Mouse (Mus musculus) liver, embryonic 12.5 days (tissue): Measurements from ENCODE around the gene Fbxo2. TPM values are rescaled to one million over a fixed set of nuclear protein-coding genes. Genes with fewer than 3 reads are reported as not detected.

Experiments used
- ATAC-seq: fragments of 200-750 bp; cut with Nextera tagmentation; 2 replicates; pipeline ENCODE4 v1.8.0; 2017; ENCODE audit warnings: moderate number of reproducible peaks, mild to moderate bottlenecking, moderate library complexity
- H3K27ac ChIP-seq: fragments of 300-500 bp; sonication (generic); 2 replicates; pipeline ENCODE4 v1.5.1; 2016; ENCODE audit warnings: mild to moderate bottlenecking
- H3K27me3 ChIP-seq: fragments of 300-500 bp; sonication (generic); replicated peaks from 2 replicates; pipeline ENCODE4 v1.6.1; 2016; ENCODE audit warnings: mild to moderate bottlenecking, moderate library complexity
- H3K36me3 ChIP-seq: fragments of 300-500 bp; sonication (generic); 2 replicates; pipeline ENCODE4 v1.6.1; 2016; ENCODE audit warnings: mild to moderate bottlenecking, moderate library complexity
- H3K4me1 ChIP-seq: fragments of 300-500 bp; sonication (generic); 2 replicates; pipeline ENCODE4 v1.6.1; 2016
- H3K4me2 ChIP-seq: fragments of 300-500 bp; sonication (generic); 2 replicates; pipeline ENCODE4 v1.6.1; 2016; ENCODE audit warnings: mild to moderate bottlenecking, moderate library complexity
- H3K4me3 ChIP-seq: fragments of 300-500 bp; sonication (generic); 2 replicates; pipeline ENCODE4 v1.5.1; 2016; ENCODE audit warnings: mild to moderate bottlenecking, moderate library complexity
- H3K9ac ChIP-seq: fragments of 300-500 bp; sonication (generic); 2 replicates; pipeline ENCODE4 v1.6.1; 2016; ENCODE audit warnings: mild to moderate bottlenecking, moderate library complexity
- H3K9me3 ChIP-seq: fragments of 300-500 bp; sonication (generic); replicated peaks from 2 replicates; pipeline ENCODE4 v1.6.1; 2016; ENCODE audit warnings: mild to moderate bottlenecking, moderate library complexity
- WGBS: fragments of 180-500 bp; shearing (Covaris S2); methylation state at CpG from one replicate; pipeline ENCODE4 v1.1.7; 2016; ENCODE audit not compliant: insufficient replicate concordance; 5-methylcytosine and 5-hydroxymethylcytosine counted together
- polyA plus RNA-seq: library from polyadenylated mRNA; unstranded; fragments of >200 nt; fragmentation: Nextera tagmentation; extraction: Ambion mirVana; gene quantifications from 2 replicates; pipeline ENCODE4 v1.2.1, GENCODE M21; 2016

Gene Fbxo2
- polyA plus RNA-seq, 1 experiment from 2014 or later, result 0.43 TPM

GRCm38 (mm10) chr4:148149540-148149939 is 10.9 kb upstream of the Fbxo2 start:
- Histone ChIP-seq H3K9me3 (no peaks in the 10 kb centered on the region), H3K27me3 (no peaks in the 10 kb centered on the region), H3K36me3 (peaks cover 27% of the 10 kb centered on the region), H3K4me3 (no peak overlapping the region), H3K4me2 (peak overlapping the region; percentile 97), H3K4me1 (peaks cover 37% of the 10 kb centered on the region), H3K27ac (no peak overlapping the region), H3K9ac (peak overlapping the region; percentile 25; the same call in 1 of the 2 replicates)
- WGBS, result 30% methylated on average over 12 of the region's 12 CpGs
- ATAC-seq, result no peak

DNA sequence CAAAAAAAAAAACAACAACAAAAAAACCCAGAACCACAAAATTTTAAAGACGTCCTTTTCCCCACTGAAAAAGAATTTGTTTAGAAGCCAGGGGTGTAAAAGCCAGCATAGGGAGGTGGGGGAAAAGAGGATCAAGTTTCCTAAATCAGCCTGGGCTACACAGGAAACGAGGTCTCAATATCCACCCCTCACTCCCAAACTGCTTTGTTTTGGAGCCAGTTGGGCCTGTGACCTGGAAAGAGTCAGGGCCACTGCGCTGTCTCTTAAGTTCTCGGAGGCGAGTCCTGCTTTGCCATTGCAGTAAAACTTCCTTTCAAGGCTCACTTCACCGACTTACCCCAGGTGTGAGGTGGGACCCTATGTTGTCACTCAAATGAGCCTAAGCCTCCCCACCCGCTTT is 10.2 kb upstream of the Fbxo2 start:
- Histone ChIP-seq H3K27me3 (no peaks in the 10 kb centered on the region), H3K9me3 (no peaks in the 10 kb centered on the region), H3K9ac (peak overlapping the region; percentile 52; the same call in 1 of the 2 replicates), H3K4me2 (peak overlapping the region; percentile 97), H3K27ac (peak overlapping the region; percentile 90), H3K36me3 (peaks cover 20% of the 10 kb centered on the region), H3K4me1 (peaks cover 37% of the 10 kb centered on the region), H3K4me3 (peak overlapping the region; percentile 75)
- ATAC-seq, result no peak
- 48% methylated on average over 7 of the region's 7 CpGs for WGBS

DNA sequence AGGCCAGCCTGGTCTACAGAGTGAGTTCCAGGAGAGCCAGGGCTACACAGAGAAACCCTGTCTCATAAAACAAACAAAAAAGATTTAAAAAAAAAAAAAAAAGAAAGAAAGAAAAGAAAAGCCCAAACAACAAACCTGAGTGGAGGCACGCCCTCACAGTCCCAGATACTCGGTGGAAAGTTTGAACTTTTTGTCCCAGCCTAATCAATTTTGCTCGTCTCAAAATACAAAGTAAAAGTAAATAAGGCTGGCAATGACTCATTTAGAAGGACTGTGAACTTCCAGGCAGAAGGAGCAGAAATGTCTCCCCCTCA is 9.5 kb upstream of the Fbxo2 start:
- H3K9ac ChIP-seq, result peak overlapping the region; percentile 81
- no peak for ATAC-seq
- H3K4me2 ChIP-seq, result peak overlapping the region; percentile 97
- peak overlapping the region; percentile 90 for H3K27ac ChIP-seq
- H3K27me3 ChIP-seq, result no peaks in the 10 kb centered on the region
- peaks cover 38% of the 10 kb centered on the region for H3K4me1 ChIP-seq
- WGBS, result 18% methylated on average over 3 of the region's 3 CpGs
- peaks cover 13% of the 10 kb centered on the region for H3K36me3 ChIP-seq
- peak overlapping the region; percentile 75 for H3K4me3 ChIP-seq
- no peaks in the 10 kb centered on the region for H3K9me3 ChIP-seq

- Histone ChIP-seq H3K27ac (peak within 1 kb of the TSS; percentile 90), H3K36me3 (peaks cover 7% of the 10 kb centered on the region)
- ATAC-seq, result peak; percentile 86
Observed at GRCm38 (mm10) chr4:148151267-148152168, 8.9 kb upstream of the Fbxo2 start, which contains the start of gene Fbxo6. Fbxo6 (minus strand) TSS chr4:148152140.

DNA sequence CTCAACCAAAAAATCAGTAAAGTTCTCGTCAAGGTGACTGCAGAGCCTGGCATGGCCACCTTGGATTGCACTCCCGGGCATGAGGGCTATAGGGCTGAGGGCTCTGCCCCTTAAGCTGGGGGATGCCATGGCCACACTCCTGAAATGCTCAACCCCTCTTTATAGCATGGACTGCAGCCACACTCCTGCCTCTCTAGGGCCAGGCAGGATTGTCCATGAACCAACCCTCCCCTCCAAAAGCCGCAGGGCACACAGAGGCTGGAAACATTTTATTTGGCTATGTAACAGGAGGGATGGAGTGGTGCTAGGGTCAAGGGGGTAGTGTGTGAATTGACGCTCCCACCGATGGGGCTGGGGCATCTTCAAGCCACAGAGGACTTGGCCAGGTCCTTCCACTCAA is 7.9 kb upstream of the Fbxo2 start:
- peaks cover 44% of the 10 kb centered on the region for H3K4me1 ChIP-seq
- H3K9ac ChIP-seq, result no peak overlapping the region
- H3K4me3 ChIP-seq, result no peak overlapping the region
- H3K27ac ChIP-seq, result peak overlapping the region; percentile 7; the same call in 1 of the 2 replicates
- no peaks in the 10 kb centered on the region for H3K27me3 ChIP-seq
- H3K9me3 ChIP-seq, result no peaks in the 10 kb centered on the region
- H3K4me2 ChIP-seq, result 0 out of 2 replicates have a peak overlapping the region, but pooled peaks have one; percentile 97
- no peak for ATAC-seq
- no peaks in the 10 kb centered on the region for H3K36me3 ChIP-seq
- 75% methylated on average over 5 of the region's 5 CpGs for WGBS

More at GRCm38 (mm10) chr4:148151267-148152168, 8.9 kb upstream of the Fbxo2 start, which contains the start of gene Fbxo6:
- H3K4me2 ChIP-seq, result peak within 1 kb of the TSS; percentile 97
- no peaks in the 10 kb centered on the region for H3K27me3 ChIP-seq
- H3K9ac ChIP-seq, result peak within 1 kb of the TSS; percentile 81
- no peaks in the 10 kb centered on the region for H3K9me3 ChIP-seq
- under 1% methylated on average over 60 of the region's 67 CpGs for WGBS
- H3K4me1 ChIP-seq, result peaks cover 42% of the 10 kb centered on the region
- peak within 1 kb of the TSS; percentile 75 for H3K4me3 ChIP-seq

DNA sequence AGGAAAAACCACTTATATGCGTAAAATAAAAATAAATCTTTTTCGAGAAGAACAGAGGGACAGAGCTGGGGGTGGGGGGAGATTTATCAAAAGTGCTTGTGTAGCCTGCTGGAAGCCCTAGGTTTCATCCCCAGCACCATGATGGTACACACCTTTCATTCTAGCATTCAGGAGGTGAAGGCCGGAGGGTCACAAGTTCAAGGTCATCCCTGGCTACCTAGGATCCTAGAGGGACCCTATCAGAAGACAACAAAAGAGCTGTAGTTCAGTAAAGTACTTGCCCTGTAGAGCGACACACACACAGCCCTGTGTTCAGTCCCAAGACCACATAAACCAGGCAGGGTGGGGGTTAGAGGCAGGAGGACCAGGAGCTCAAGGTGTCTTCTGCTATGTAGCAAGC is 6.4 kb upstream of the Fbxo2 start:
- Histone ChIP-seq H3K4me3 (no peak overlapping the region), H3K27me3 (peaks cover 13% of the 10 kb centered on the region), H3K36me3 (no peaks in the 10 kb centered on the region), H3K27ac (no peak overlapping the region), H3K9me3 (no peaks in the 10 kb centered on the region), H3K4me1 (peaks cover 54% of the 10 kb centered on the region), H3K9ac (no peak overlapping the region), H3K4me2 (no peak overlapping the region)
- no peak for ATAC-seq
- 75% methylated on average over 4 of the region's 4 CpGs for WGBS

- WGBS, result 51% methylated on average over 3 of the region's 3 CpGs
- Histone ChIP-seq H3K9me3 (no peaks in the 10 kb centered on the region), H3K36me3 (no peaks in the 10 kb centered on the region), H3K27ac (no peak overlapping the region), H3K4me1 (peaks cover 53% of the 10 kb centered on the region), H3K27me3 (peaks cover 22% of the 10 kb centered on the region), H3K4me2 (no peak overlapping the region), H3K9ac (no peak overlapping the region), H3K4me3 (no peak overlapping the region)
- ATAC-seq, result no peak
Observed at GRCm38 (mm10) chr4:148154982-148155381, 5.4 kb upstream of the Fbxo2 start.

DNA sequence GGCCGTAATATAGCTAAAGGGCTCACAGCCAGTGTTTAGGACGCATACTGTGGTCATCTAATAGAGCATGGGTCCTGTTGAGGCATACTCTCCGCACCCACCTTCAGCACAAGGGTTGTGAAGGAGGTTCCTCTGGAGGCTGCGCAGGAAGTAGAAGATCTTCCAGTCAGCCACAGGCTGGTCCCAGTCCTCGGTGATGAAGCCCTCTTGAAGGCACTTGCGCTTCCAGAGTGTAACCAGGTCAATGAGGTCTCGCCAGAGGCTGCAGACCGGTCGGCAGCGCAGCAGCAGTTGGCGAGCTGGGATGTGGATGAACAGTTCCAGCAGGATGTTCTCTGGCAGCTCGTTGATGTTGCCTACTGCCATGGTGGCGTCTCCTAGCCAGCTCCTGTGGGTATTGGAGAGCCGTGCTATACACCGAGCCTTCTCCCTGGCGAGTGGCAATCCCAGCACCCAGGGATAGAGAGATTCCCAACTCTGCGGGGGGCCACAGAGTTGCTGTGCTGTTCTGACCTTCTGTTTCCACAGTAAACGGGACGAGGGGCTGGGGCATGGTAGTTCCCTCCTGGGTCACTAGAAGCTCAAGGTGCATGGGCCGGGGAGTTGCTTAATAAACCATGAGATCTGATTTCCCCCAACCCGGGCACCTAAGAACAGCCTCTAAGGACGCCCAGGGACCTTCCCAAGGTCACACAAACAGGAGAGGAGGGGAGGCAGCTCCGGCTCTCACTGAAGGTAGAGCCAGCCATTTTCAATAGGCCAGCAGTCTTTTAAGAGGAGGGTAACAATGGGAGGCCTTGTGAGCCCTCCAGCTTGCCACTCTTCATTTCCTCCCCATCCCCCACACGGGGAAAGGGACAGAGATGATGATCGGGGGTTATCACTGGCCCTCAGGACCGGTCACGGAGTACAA is 1.7 kb upstream of the Fbxo2 start:
- H3K36me3 ChIP-seq, result no peaks in the 10 kb centered on the region
- no peak overlapping the region for H3K27ac ChIP-seq
- H3K4me1 ChIP-seq, result peaks cover 40% of the 10 kb centered on the region
- H3K27me3 ChIP-seq, result peaks cover 59% of the 10 kb centered on the region
- whole genome bisulfite sequencing, result 44% methylated on average over 27 of the region's 27 CpGs
- H3K9me3 ChIP-seq, result no peaks in the 10 kb centered on the region
- peak overlapping the region; percentile 98 for H3K4me2 ChIP-seq
- no peak for ATAC-seq
- peak overlapping the region; percentile 67 for H3K4me3 ChIP-seq
- H3K9ac ChIP-seq, result peak overlapping the region; percentile 72

DNA sequence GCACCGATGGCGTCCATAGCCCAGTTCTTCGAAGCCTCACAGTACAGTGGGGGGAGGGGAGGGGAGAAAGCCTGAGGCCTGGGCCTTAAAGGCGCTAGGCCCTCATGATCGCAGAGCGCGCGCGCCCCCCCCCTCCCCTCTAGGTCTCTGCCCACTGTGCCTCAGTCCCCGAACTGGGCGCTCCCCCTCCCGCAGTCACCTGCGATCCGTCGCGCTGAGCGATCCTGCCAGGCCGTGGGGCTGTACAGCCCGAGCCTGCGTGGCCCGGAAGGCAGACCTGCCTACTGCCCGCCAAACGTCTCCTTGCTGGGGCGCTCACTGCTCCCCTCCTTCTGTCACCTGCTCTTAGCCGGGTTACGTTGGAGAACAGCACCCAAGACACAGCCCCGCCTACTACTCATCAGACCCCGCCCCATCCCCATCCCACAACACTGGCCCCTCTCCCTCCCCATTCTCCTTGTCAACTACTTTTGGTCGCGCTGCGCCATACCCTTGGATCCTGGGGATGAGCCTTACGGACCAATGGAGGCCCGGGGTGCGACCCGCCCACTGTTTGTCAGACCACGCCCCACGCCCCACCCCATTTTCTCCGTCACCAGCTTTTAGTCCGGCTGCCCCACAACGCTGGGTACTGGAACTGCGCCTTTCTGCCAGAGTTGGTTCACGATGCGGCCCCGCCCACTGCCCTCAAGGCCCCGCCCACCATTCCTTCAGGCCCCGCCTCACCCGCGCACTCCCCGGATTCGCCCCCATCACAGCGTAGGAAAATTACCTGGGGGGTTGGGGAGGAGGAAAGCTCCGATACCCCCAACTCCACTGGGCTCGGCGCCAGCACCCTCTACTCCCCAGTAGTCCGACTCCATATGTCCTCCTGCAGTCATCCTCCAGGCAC is 631 bp upstream of the Fbxo2 start:
- peak overlapping the region; percentile 60; the same call in 1 of the 2 replicates for H3K27ac ChIP-seq
- peaks cover 48% of the 10 kb centered on the region for H3K4me1 ChIP-seq
- H3K9ac ChIP-seq, result peak overlapping the region; percentile 72
- peak; percentile 90 for ATAC-seq
- under 1% methylated on average over 54 of the region's 55 CpGs for WGBS
- H3K4me2 ChIP-seq, result peak overlapping the region; percentile 98
- H3K9me3 ChIP-seq, result no peaks in the 10 kb centered on the region
- H3K27me3 ChIP-seq, result peaks cover 70% of the 10 kb centered on the region
- peak overlapping the region; percentile 67 for H3K4me3 ChIP-seq
- no peaks in the 10 kb centered on the region for H3K36me3 ChIP-seq

DNA sequence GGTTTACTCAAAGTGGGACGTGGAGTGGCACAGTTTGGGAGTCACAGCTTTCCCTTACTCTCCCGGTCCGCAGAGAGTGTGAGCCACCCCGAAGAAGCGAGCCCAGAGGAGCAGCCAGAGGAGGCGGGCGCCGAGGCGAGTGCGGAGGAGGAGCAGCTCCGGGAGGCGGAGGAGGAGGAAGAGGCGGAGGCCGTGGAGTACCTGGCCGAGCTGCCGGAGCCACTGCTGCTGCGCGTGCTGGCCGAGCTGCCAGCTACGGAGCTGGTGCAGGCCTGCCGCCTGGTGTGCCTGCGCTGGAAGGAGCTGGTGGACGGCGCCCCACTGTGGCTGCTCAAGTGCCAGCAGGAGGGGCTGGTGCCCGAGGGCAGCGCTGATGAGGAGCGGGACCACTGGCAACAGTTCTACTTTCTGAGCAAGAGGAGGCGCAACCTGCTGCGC is 3.6 kb downstream of the Fbxo2 start:
- Histone ChIP-seq H3K27ac (no peak overlapping the region), H3K4me2 (peak overlapping the region; percentile 54), H3K9ac (no peak overlapping the region), H3K4me1 (peaks cover 31% of the 10 kb centered on the region), H3K36me3 (no peaks in the 10 kb centered on the region), H3K27me3 (peaks cover 95% of the 10 kb centered on the region), H3K4me3 (peak overlapping the region; percentile 23; the same call in 1 of the 2 replicates), H3K9me3 (no peaks in the 10 kb centered on the region)
- under 1% methylated on average over 29 of the region's 29 CpGs for WGBS
- no peak for ATAC-seq

DNA sequence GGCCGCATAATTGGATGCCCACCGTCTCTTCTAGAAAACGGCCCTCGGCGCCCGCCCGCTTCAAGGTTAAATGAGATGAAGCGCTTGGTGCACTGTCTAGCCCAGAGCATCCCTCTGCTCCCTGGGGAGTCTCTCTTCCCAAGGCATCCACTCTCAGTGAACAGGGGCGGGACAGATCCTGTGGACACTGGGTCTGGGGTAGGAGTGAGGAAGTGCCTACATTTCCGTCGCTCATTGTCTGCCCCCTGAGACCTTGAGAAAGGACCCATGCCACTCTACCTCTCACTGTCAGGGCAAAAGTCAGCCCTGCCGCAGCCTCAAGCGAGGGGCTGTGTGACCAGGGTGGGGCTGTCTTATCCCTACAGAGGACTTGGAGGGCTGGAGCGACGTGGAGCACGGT is 4.0 kb downstream of the Fbxo2 start:
- Histone ChIP-seq H3K4me2 (peak overlapping the region; percentile 54; the same call in 1 of the 2 replicates), H3K4me3 (peak overlapping the region; percentile 23; the same call in 1 of the 2 replicates), H3K27me3 (peaks cover 94% of the 10 kb centered on the region), H3K27ac (no peak overlapping the region), H3K9me3 (no peaks in the 10 kb centered on the region), H3K9ac (no peak overlapping the region), H3K4me1 (peaks cover 27% of the 10 kb centered on the region), H3K36me3 (no peaks in the 10 kb centered on the region)
- ATAC-seq, result no peak
- 3% methylated on average over 16 of the region's 16 CpGs for WGBS
